Mouse (Mus musculus): ENCODE measurements around the gene Tubb4b. TPM values are rescaled to one million over a fixed set of nuclear protein-coding genes. Genes with fewer than 3 reads are reported as not detected.
A peak's percentile ranks its signal among the peaks of the same experiment; 100 is the strongest.

Tubb4b gene
- total RNA-seq, 1 experiment = 819 TPM

DNA sequence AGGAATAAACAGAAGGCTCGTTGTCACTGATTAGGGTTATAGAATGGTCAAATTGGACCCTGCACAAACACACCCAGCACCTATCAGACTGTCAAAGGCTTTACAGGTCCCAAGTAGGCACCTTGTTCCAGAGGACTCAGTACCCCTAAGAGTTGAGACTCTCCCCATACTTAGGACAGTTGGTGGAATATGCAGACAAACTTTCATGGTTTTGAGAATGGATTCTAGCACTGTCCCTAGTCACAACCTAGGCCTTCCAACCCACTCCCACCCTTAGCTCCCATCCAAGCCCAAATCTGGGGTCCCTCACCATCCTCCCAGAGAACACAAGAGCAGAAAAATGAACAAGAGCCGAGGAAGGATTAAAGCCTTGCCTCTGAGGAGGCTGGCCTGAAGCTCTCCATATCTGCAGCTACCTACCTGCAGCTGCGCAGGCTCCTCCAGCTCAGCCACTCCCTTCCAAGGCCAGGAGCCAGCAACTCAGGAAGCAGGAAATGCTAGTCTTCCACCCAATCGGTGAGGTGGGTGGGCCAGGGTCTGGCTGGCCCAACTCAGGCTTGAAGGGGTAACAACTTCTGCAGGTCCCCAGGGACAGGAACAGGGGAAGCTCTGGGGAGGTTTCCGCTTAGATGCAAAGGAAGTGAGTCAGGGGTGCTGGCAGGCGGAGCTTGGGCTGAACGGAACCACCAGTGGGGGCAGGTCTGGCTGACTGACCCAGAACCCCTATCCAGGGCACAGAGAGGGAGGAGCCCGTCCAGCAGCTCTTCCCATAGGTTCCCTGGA lies 28.1 kb downstream of the Tubb4b start, which contains the start of gene Tor4a:
Gene Tor4a (minus strand): TSS at position 715 of the 783 bp plus-strand sequence.
- DNase-seq (ENCODE audit: low read depth, low spot score) = no peak
- Histone ChIP-seq H3K9me3 (ENCODE audit: control insufficient read depth, insufficient read depth, low read depth, low read length) (no peaks in the 10 kb centered on the region), H3K36me3 (ENCODE audit: control insufficient read depth, insufficient read depth, low read length, poor library complexity, severe bottlenecking) (peaks cover 19% of the 10 kb centered on the region), H3K4me1 (ENCODE audit: control insufficient read depth in 2 of 2, insufficient read depth in 2 of 2, low read length in 2 of 2, poor library complexity in 1 of 2) (peaks cover 2 to 22% of the 10 kb centered on the region in 2 experiments; a peak in 2 of 4 replicates), H3K4me3 (ENCODE audit: insufficient read depth in 1 of 2, low read depth in 1 of 2, low read length in 2 of 2, poor library complexity in 1 of 2, severe bottlenecking in 1 of 2) (peak within 1 kb of the TSS; percentile 66 to 67), H3K9ac (ENCODE audit: insufficient read depth, low read depth, low read length, poor library complexity, severe bottlenecking) (peak within 1 kb of the TSS; percentile 72), H3K27ac (ENCODE audit: insufficient read depth, low read depth, low read length, poor library complexity, severe bottlenecking) (peak within 1 kb of the TSS; percentile 63; the same call in 1 of the 2 replicates)
- TF ChIP-seq ZC3H11A (IDR thresholded peaks at IDR 0.05; ENCODE audit: borderline replicate concordance, low read depth, low read length) (no peak), HCFC1 (IDR thresholded peaks at IDR 0.05; ENCODE audit: borderline replicate concordance, insufficient read depth, low read length) (no peak), ZNF384 (IDR thresholded peaks at IDR 0.05; ENCODE audit: low read depth, low read length) (no peak), MAFK (IDR thresholded peaks at IDR 0.05; ENCODE audit: insufficient read depth, low read depth, low read length) (no peak), CHD2 (IDR thresholded peaks at IDR 0.05; ENCODE audit: low read depth, low read length) (no peak)
- in situ Hi-C loops (cut with MboI; ENCODE audit: low sequenced_read_pairs in 2 of 2, unreplicated experiment in 2 of 2) = no loop called here

DNA sequence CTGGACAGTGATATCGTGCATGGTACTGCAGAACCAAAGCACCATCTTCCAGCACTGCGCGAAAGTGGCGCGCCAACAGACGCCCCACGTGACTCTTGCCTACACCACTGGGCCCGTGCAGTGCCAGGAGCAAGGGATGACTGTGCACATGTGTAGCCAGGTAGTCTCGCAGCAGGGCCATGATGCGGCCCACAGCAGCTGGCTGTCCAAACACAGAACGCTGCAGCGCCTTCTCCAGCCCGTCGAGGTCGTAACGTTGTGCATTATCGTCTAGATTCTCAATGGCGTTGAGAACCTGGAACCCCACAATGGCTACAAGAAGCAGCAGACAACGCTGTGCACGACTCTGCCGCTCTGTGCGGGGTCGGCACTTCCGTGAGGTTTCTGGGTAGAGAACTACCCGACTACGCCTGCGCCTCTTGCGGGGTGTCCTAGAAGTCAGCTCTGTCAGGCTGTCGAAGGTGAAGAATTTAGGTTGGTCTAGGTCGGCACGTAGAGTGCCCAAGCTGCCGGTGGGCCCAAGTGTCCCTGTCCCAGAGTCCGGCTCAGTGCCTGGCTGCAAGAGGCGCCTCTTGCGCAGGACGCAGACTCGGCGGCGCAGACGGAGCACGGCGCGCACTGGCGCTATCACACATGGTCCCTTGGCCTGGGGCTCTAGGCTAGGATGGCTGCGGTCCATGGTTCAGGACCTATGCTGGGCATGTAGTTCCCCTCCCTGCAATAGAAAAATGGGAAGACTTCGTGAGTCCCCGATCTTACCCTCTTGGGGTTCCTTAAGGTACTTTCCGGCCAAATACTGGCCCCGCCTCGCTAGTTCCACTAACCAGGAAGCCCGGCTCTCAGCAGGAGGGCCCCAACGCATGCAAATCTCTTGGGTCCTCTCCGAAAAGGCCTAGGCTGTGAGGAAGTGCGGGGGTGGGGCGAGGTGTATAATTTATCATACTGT lies 29.0 kb downstream of the Tubb4b start:
- H3K9me3 ChIP-seq (ENCODE audit: control insufficient read depth, insufficient read depth, low read depth, low read length) = no peaks in the 10 kb centered on the region
- peak overlapping the region; percentile 72 for H3K9ac ChIP-seq (ENCODE audit: insufficient read depth, low read depth, low read length, poor library complexity, severe bottlenecking)
- H3K4me1 ChIP-seq (ENCODE audit: control insufficient read depth in 2 of 2, insufficient read depth in 2 of 2, low read length in 2 of 2, poor library complexity in 1 of 2) = peaks cover 2 to 22% of the 10 kb centered on the region in 2 experiments; a peak in 2 of 4 replicates
- DNase-seq (ENCODE audit: low read depth, low spot score) = no peak
- peak overlapping the region; percentile 45; the same call in 1 of the 2 replicates for H3K27ac ChIP-seq (ENCODE audit: insufficient read depth, low read depth, low read length, poor library complexity, severe bottlenecking)
- peaks cover 13% of the 10 kb centered on the region for H3K36me3 ChIP-seq (ENCODE audit: control insufficient read depth, insufficient read depth, low read length, poor library complexity, severe bottlenecking)
- TF ChIP-seq MAFK (IDR thresholded peaks at IDR 0.05; ENCODE audit: insufficient read depth, low read depth, low read length) = no peak
- no peak for TF ChIP-seq ZC3H11A (IDR thresholded peaks at IDR 0.05; ENCODE audit: borderline replicate concordance, low read depth, low read length)
- no peak for TF ChIP-seq ZNF384 (IDR thresholded peaks at IDR 0.05; ENCODE audit: low read depth, low read length)
- no peak for TF ChIP-seq CHD2 (IDR thresholded peaks at IDR 0.05; ENCODE audit: low read depth, low read length)
- TF ChIP-seq HCFC1 (IDR thresholded peaks at IDR 0.05; ENCODE audit: borderline replicate concordance, insufficient read depth, low read length) = no peak
- in situ Hi-C loops (cut with MboI; ENCODE audit: low sequenced_read_pairs in 2 of 2, unreplicated experiment in 2 of 2) = no loop called here
- H3K4me3 ChIP-seq (ENCODE audit: insufficient read depth in 1 of 2, low read depth in 1 of 2, low read length in 2 of 2, poor library complexity in 1 of 2, severe bottlenecking in 1 of 2) = peak overlapping the region; percentile 66 to 67

DNA sequence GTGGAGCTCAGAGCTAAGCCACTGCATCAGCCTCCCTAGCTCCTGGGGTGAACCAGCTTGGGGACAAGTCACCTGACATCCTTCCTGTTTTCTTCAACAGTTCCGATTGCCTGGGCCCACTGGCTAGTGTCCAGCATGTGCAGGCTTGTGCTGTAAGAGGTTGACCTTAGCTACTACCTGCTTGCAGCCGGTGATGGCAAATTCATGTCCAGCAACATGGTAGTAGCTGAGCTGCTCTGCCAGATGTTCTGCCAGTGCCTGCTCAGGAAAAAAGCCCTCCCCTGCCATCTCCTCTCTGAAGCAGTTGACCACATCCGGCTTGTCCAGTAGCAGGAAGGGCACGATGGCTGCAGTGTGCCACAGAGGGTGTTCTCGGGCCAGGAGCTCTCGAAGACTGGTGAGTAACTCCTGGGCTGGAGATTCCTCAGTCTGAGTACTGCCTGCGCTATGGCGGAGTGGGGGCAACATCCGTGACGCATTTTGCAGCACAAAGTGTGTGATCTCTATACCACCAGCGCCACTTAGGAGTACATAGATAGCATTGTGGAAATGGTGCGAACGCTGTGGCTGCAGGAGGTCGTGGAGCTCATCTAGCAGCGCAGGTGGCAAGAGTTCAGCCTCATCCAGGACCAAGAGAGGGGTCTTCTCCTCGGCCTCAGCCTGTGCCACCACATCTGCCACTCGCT lies 29.9 kb downstream of the Tubb4b start:
- Histone ChIP-seq H3K9me3 (ENCODE audit: control insufficient read depth, insufficient read depth, low read depth, low read length) (no peaks in the 10 kb centered on the region), H3K4me3 (ENCODE audit: insufficient read depth in 1 of 2, low read depth in 1 of 2, low read length in 2 of 2, poor library complexity in 1 of 2, severe bottlenecking in 1 of 2) (peak overlapping the region; percentile 66 to 67), H3K4me1 (ENCODE audit: control insufficient read depth in 2 of 2, insufficient read depth in 2 of 2, low read length in 2 of 2, poor library complexity in 1 of 2) (peaks cover 2 to 22% of the 10 kb centered on the region in 2 experiments; a peak in 2 of 4 replicates), H3K27ac (ENCODE audit: insufficient read depth, low read depth, low read length, poor library complexity, severe bottlenecking) (no peak overlapping the region), H3K36me3 (ENCODE audit: control insufficient read depth, insufficient read depth, low read length, poor library complexity, severe bottlenecking) (peaks cover 4% of the 10 kb centered on the region; the same call in 1 of the 2 replicates), H3K9ac (ENCODE audit: insufficient read depth, low read depth, low read length, poor library complexity, severe bottlenecking) (peak overlapping the region; percentile 72; the same call in 1 of the 2 replicates)
- in situ Hi-C loops (cut with MboI; ENCODE audit: low sequenced_read_pairs in 2 of 2, unreplicated experiment in 2 of 2) = no loop called here
- DNase-seq (ENCODE audit: low read depth, low spot score) = no peak
- no peak for TF ChIP-seq ZC3H11A (IDR thresholded peaks at IDR 0.05; ENCODE audit: borderline replicate concordance, low read depth, low read length)
- no peak for TF ChIP-seq MAFK (IDR thresholded peaks at IDR 0.05; ENCODE audit: insufficient read depth, low read depth, low read length)
- no peak for TF ChIP-seq HCFC1 (IDR thresholded peaks at IDR 0.05; ENCODE audit: borderline replicate concordance, insufficient read depth, low read length)
- no peak for TF ChIP-seq CHD2 (IDR thresholded peaks at IDR 0.05; ENCODE audit: low read depth, low read length)
- TF ChIP-seq ZNF384 (IDR thresholded peaks at IDR 0.05; ENCODE audit: low read depth, low read length) = no peak

DNA sequence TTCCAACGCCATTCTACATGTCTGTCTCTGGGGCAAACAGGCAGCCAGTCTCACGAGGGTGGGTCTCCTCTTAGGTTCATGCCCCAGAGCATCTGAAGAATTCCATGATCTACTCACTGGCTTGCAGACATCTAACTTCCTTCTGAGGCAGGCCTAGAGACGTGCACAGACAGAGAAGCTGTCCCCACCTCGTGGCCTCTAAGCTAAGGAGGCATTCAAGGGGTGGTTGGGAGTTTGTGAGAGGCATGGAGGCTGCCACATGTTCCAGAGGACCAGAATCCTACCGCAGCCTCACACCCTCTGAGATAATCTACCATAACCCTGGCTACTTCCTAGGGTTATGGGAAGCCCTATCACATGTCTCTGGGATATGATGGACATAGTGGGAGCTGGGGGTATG lies 30.5 kb downstream of the Tubb4b start:
- H3K27ac ChIP-seq (ENCODE audit: insufficient read depth, low read depth, low read length, poor library complexity, severe bottlenecking) = no peak overlapping the region
- no peak for DNase-seq (ENCODE audit: low read depth, low spot score)
- peak overlapping the region; percentile 12; the same call in 1 of the 2 replicates for H3K9ac ChIP-seq (ENCODE audit: insufficient read depth, low read depth, low read length, poor library complexity, severe bottlenecking)
- peaks cover 3% of the 10 kb centered on the region; the same call in 1 of the 2 replicates for H3K36me3 ChIP-seq (ENCODE audit: control insufficient read depth, insufficient read depth, low read length, poor library complexity, severe bottlenecking)
- H3K4me3 ChIP-seq (ENCODE audit: insufficient read depth in 1 of 2, low read depth in 1 of 2, low read length in 2 of 2, poor library complexity in 1 of 2, severe bottlenecking in 1 of 2) = no peak overlapping the region
- in situ Hi-C loops (cut with MboI; ENCODE audit: low sequenced_read_pairs in 2 of 2, unreplicated experiment in 2 of 2) = no loop called here
- H3K4me1 ChIP-seq (ENCODE audit: control insufficient read depth in 2 of 2, insufficient read depth in 2 of 2, low read length in 2 of 2, poor library complexity in 1 of 2) = peaks cover 2 to 22% of the 10 kb centered on the region in 2 experiments; a peak in 2 of 4 replicates
- TF ChIP-seq HCFC1 (IDR thresholded peaks at IDR 0.05; ENCODE audit: borderline replicate concordance, insufficient read depth, low read length) (no peak), CHD2 (IDR thresholded peaks at IDR 0.05; ENCODE audit: low read depth, low read length) (no peak), ZC3H11A (IDR thresholded peaks at IDR 0.05; ENCODE audit: borderline replicate concordance, low read depth, low read length) (no peak), MAFK (IDR thresholded peaks at IDR 0.05; ENCODE audit: insufficient read depth, low read depth, low read length) (no peak), ZNF384 (IDR thresholded peaks at IDR 0.05; ENCODE audit: low read depth, low read length) (no peak)
- H3K9me3 ChIP-seq (ENCODE audit: control insufficient read depth, insufficient read depth, low read depth, low read length) = no peaks in the 10 kb centered on the region
